10 mouse cellular contexts compared by ENCODE assay signal in the genomic region with DNA sequence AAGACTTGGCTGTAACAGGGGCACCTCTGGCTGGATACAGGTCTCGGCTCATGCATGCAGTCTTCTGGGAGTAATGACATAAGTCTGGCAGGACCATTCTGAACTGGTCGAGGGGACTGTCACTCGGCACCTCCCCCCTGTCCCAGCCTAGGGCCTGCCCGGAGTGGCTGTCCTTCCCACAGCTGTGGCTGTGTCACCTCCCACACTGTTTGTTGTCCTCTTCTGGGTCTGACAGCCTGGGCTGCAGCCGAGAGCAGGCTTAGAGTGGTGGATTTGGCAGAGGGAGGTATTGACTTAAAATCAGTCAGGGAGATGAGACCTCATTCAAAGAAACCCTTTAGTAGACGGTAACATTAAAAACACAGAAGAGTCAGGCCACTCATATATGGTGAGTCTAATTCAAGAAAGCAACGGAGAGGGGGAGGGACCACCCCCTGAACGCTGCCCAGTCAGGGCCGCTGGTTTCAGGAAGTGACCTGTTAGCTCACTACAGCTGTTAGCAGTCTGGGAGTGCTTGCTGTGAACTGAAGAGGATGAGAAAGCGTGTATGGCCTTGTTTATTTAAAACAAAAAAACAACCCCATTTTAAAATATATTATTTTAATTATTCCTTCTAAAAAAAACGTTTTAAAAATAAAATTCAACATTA.
A peak's percentile ranks its signal among the peaks of the same experiment; 100 is the strongest.
DNase-seq lines count a peak whose midpoint lies in the region; ATAC-seq lines count a peak whose summit lies in the region.
"Had no signal": no experiment of that assay in that cellular context is flagged by ENCODE, and none has a peak within 500 bp of the region (broad histone marks: within the 10 kb centered on the region; RNA-seq: fewer than 3 reads in every experiment).

No protein-coding gene starts in this region.

- no peak for DNase-seq in kidney, adult 11 months
- no peak for DNase-seq in right cerebral cortex, postnatal 4 days
- no peak for DNase-seq in gastrocnemius, adult 8-10 months (ENCODE audit: low spot score in 2 of 2)
- no peak for DNase-seq in urinary bladder, adult 18-20 months (ENCODE audit: low spot score in 2 of 2)
- DNase-seq: cerebellum, postnatal 25 days; gastrocnemius, postnatal 36 days had no signal

- H3K36me3 ChIP-seq in kidney, embryonic 15.5 days, result no peaks in the 10 kb centered on the region
- H3K36me3 ChIP-seq in embryonic facial prominence, embryonic 15.5 days, result no peaks in the 10 kb centered on the region
- no peaks in the 10 kb centered on the region for H3K36me3 ChIP-seq in hindbrain, embryonic 15.5 days
- H3K36me3 ChIP-seq in midbrain, embryonic 12.5 days, result no peaks in the 10 kb centered on the region

- peaks cover 8% of the 10 kb centered on the region for H3K27me3 ChIP-seq in kidney, embryonic 15.5 days
- no peaks in the 10 kb centered on the region for H3K27me3 ChIP-seq in embryonic facial prominence, embryonic 15.5 days
- H3K27me3 ChIP-seq in hindbrain, embryonic 15.5 days, result no peaks in the 10 kb centered on the region
- peaks cover 7% of the 10 kb centered on the region; the same call in 1 of the 2 replicates for H3K27me3 ChIP-seq in midbrain, embryonic 12.5 days

- H3K9ac ChIP-seq in kidney, embryonic 15.5 days, result no peak overlapping the region
- no peak overlapping the region for H3K9ac ChIP-seq in embryonic facial prominence, embryonic 15.5 days
- H3K9ac ChIP-seq in hindbrain, embryonic 15.5 days, result no peak overlapping the region
- no peak overlapping the region for H3K9ac ChIP-seq in midbrain, embryonic 12.5 days (replicated peaks)

- H3K4me3 ChIP-seq in kidney, embryonic 15.5 days (replicated peaks), result no peak overlapping the region
- H3K4me3 ChIP-seq in embryonic facial prominence, embryonic 15.5 days (replicated peaks), result no peak overlapping the region
- H3K4me3 ChIP-seq in hindbrain, embryonic 15.5 days, result no peak overlapping the region
- H3K4me3 ChIP-seq in midbrain, embryonic 12.5 days, result no peak overlapping the region

- H3K4me2 ChIP-seq in kidney, embryonic 15.5 days, result peak overlapping the region; percentile 39
- no peak overlapping the region for H3K4me2 ChIP-seq in embryonic facial prominence, embryonic 15.5 days (replicated peaks)
- H3K4me2 ChIP-seq in hindbrain, embryonic 15.5 days, result no peak overlapping the region
- H3K4me2 ChIP-seq in midbrain, embryonic 12.5 days (replicated peaks), result 0 out of 2 replicates have a peak overlapping the region, but pooled peaks have one; percentile 9

- peaks cover 29% of the 10 kb centered on the region for H3K4me1 ChIP-seq in kidney, embryonic 15.5 days
- peaks cover 43% of the 10 kb centered on the region for H3K4me1 ChIP-seq in embryonic facial prominence, embryonic 15.5 days
- 0 out of 2 replicates have a peak, but pooled peaks cover 4% of the 10 kb centered on the region for H3K4me1 ChIP-seq in hindbrain, embryonic 15.5 days (replicated peaks)
- H3K4me1 ChIP-seq in midbrain, embryonic 12.5 days, result peaks cover 17% of the 10 kb centered on the region

- ATAC-seq in kidney, embryonic 15.5 days (replicated peaks; ENCODE audit: low FRiP score), result peak; percentile 75
- ATAC-seq in embryonic facial prominence, embryonic 15.5 days (ENCODE audit: insufficient number of reproducible peaks, low FRiP score, low TSS enrichment, low read depth), result peak; percentile 35; the same call in 1 of the 2 replicates
- peak; percentile 61; the same call in 1 of the 2 replicates for ATAC-seq in hindbrain, embryonic 15.5 days (ENCODE audit: low FRiP score, low read depth)
- no peak for ATAC-seq in midbrain, embryonic 12.5 days (ENCODE audit: low FRiP score, low read depth)

- WGBS in kidney, embryonic 15.5 days, result 15% methylated on average over 11 of the region's 11 CpGs
- WGBS in embryonic facial prominence, embryonic 15.5 days, result 24% methylated on average over 11 of the region's 11 CpGs
- WGBS in hindbrain, embryonic 15.5 days, result 19% methylated on average over 11 of the region's 11 CpGs
- 23% methylated on average over 11 of the region's 11 CpGs for WGBS in midbrain, embryonic 12.5 days

- H3K9me3 ChIP-seq in kidney, embryonic 15.5 days (replicated peaks), result no peaks in the 10 kb centered on the region
- H3K9me3 ChIP-seq in embryonic facial prominence, embryonic 15.5 days (replicated peaks), result no peaks in the 10 kb centered on the region
- H3K9me3 ChIP-seq in hindbrain, embryonic 15.5 days, result no peaks in the 10 kb centered on the region
- H3K9me3 ChIP-seq in midbrain, embryonic 12.5 days, result no peaks in the 10 kb centered on the region

- H3K27ac ChIP-seq in kidney, embryonic 15.5 days, result peak overlapping the region; percentile 37
- H3K27ac ChIP-seq in embryonic facial prominence, embryonic 15.5 days (replicated peaks), result peak overlapping the region; percentile 61
- no peak overlapping the region for H3K27ac ChIP-seq in hindbrain, embryonic 15.5 days (replicated peaks)
- no peak overlapping the region for H3K27ac ChIP-seq in midbrain, embryonic 12.5 days (replicated peaks)

Comparison
In these comparisons a context has a peak if more than half of its experiments do, and no peak if none do; other contexts are left out.
1. H3K27ac ChIP-seq: peak in kidney, embryonic 15.5 days (single experiment) and embryonic facial prominence, embryonic 15.5 days (single experiment); none in hindbrain, embryonic 15.5 days (single experiment) and midbrain, embryonic 12.5 days (single experiment).
2. H3K4me2 ChIP-seq: peak in kidney, embryonic 15.5 days (single experiment) and midbrain, embryonic 12.5 days (single experiment); none in embryonic facial prominence, embryonic 15.5 days (single experiment) and hindbrain, embryonic 15.5 days (single experiment).